Mouse (Mus musculus) T-cell, adult 66 days (primary cell): ENCODE data around the gene Krtap3-3. TPM values are rescaled to one million over a fixed set of nuclear protein-coding genes. Genes with fewer than 3 reads are reported as not detected.

Experiments used
- total RNA-seq, 2 experiments: library from RNA; stranded (reverse); gene quantifications; 3 replicates in 1 of 2; 4 replicates in 1 of 2; pipeline ENCODE4 v1.2.4; 2023

The Krtap3-3 gene
- not detected for total RNA-seq

DNA sequence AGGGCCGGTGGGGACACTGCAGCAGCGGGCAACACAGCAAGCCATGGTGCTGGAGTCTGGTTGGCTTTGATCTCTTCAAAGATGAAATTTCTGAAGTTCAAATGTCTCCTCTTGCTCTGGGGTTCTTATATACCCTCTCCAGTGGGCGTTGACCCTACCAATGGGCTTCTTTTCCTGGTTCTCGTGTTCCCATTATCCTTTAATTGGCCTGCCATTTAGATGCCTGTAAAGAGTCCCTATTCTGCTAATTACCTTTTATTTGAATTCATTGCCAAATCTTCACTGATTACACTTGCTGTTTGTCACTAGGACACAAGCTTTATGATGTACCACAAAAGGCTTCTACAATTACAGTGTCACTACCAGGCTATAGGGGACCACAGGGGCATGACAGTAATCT lies at the start of gene Krtap3-3:
Krtap3-3 (minus strand) TSS at position 101 of the 400 bp plus-strand sequence.

DNA sequence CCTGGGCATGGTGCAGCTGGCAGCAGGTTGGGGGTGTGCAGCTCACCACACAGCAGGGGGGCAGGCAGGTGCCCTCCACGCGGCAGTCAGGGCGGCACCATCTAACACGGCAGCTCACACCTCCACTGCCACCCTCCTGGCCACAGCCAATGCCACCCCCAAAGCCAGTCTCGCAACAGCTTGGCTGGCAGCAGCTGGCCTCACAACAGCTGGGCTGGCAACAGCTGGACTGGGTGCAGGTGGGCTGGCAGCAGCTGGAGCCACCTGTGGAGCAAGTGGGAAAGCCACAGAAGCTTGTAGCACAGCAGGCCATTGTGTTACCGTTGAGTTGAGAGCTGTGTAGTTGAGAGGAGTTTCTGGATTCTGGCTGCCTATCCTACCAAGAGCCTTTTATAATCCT lies 47.1 kb upstream of the Krtap3-3 start, which contains the start of gene Krtap9-3:
Krtap9-3 (minus strand) TSS at position 364 of the 400 bp plus-strand sequence.

DNA sequence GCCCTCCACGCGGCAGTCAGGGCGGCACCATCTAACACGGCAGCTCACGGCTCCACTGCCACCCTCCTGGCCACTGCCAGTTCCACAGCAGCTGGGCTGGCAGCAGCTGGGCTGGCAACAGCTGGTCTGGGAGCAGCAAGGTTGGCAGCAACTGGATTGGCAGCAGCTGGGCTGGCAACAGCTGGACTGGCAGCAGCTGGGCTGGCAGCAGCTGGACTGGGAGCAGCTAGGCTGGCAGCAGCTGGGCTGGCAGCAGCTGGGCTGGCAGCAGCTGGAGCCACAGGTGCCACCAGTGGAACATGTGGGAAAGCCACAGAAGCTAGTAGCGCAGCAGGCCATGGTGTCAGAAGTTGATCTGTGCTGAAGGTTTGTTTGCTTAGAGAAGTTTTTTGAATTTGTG lies 40.3 kb upstream of the Krtap3-3 start, which contains the start of gene Krtap1-3:
Krtap1-3 (minus strand) TSS at position 359 of the 400 bp plus-strand sequence.

DNA sequence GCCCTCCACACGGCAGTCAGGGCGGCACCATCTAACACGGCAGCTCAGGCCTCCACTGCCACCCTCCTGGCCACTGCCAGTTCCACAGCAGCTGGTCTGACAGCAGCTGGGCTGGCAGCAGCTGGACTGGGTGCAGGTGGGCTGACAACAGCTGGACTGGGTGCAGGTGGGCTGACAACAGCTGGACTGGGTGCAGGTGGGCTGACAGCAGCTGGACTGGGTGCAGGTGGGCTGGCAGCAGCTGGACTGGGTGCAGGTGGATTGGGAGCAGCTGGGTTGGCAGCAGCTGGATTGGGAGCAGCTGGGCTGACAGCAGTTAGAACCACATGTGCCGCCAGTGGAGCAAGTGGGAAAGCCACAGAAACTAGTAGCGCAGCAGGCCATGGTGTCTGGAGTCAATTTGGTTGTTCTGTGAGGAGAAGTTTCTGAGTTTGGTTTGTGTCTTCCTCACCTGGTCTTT lies 32.6 kb upstream of the Krtap3-3 start, which contains the start of gene Krtap1-4:
Krtap1-4 (minus strand) TSS at position 410 of the 460 bp plus-strand sequence.

DNA sequence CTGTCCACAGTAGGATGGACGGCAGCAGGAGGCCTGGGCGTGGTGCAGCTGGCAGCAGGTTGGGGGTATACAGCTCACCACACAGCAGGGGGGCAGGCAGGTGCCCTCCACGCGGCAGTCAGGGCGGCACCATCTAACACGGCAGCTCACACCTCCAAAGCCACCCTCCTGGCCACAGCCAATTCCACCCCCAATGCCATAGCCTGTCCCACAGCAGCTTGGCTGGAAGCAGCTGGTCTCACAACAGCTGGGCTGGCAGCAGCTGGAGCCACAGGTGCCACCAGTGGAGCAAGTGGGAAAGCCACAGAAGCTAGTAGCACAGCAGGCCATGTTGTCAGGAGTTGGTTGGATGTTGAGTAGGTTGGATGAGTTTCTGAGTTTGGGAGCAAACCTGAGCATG lies 30.0 kb upstream of the Krtap3-3 start, which contains the start of gene Krtap1-5:
Krtap1-5 (minus strand) TSS at position 381 of the 400 bp plus-strand sequence.

DNA sequence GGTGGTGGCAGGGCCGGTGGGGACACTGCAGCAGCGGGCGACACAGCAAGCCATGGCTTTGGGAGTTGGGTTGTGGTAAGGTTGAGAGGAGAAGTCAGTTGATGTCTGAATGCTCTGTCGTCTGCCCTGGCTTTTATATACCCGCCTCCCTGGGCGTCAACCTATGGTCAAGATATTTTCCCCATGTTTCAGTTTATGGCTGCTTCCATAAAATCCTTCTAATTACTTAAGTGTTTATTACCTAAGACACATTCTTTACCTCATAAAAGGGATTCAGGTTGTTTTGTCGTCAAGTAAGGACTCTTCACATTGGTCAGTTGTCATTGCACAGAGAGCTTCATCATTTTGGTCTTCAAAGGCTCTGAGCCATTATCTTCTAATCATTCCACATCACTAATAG lies 15.9 kb upstream of the Krtap3-3 start, which contains the start of gene Krtap3-1:
Krtap3-1 (minus strand) TSS at position 101 of the 400 bp plus-strand sequence.

DNA sequence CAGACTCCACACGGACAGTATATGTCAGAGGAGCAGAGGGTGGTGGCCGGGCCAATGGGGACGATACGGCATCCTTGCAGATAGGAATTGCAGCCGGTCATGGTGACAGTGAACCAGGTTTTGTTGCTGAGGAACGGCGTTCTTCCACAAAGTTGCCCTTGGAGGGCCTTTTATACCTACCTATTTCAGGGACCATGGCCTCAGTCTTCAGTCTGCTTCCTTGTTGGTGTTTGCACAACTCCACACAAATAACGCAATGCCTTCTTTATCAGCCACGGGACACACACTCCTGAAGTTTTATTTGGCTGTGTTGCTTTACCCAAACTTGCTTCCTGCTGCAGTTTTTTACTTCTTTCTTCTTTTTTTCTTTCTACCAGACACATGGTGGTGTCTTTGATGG lies 8.7 kb upstream of the Krtap3-3 start, which contains the start of gene Gm11939:
Gm11939 (minus strand) TSS at position 101 of the 400 bp plus-strand sequence.

DNA sequence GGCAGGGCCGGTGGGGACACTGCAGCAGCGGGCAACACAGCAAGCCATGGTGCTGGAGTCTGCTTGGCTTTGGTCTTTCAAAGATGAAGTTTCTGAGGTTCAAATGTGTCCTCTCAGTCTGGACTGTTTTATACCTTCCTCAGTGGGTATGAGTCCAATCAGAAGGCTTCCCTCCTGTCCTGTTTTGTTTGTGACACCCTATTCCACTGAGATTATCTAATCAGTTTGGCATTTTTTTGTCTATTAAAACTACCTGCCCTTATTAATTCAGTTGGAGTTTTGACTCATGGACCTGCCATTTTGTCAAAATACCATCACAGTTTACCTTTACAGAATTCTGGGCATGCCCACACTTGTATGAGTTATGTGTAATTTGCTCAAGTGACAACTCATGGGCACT lies 6.1 kb upstream of the Krtap3-3 start, which contains the start of gene Krtap3-2:
Krtap3-2 (minus strand) TSS at position 101 of the 400 bp plus-strand sequence.

DNA sequence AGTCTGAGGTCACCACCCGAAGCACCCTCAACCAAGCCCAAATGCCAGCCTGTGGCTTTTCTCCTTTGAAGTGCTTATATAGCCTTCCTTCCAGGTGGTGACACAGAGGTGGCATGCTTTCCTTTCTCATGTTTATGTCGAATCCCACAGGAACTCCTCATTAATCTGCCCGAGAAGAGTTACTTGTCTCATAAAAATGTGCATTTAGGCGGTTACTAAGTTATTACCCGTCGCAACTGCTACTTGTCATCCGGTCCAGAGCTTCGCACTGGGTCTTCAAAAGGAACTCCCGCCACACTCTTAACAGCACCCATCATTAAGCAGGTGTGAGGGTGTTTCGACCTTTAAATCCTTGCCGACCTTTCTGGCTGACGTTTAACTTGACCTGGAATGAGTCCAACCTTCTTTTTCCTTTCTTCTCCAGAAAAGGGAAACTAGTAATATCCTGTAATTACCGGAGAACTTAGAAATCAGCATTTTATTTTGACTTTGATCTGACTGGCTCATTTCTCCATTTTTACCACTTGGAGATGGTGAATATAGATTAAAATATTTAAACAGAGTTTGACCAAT lies 29.3 kb downstream of the Krtap3-3 start, which contains the start of gene Krt39:
Krt39 (minus strand) TSS at position 51 of the 573 bp plus-strand sequence.

Other genes with a start within 250 kb of the Krtap3-3 start
- gene Krt25, start 227.9 kb downstream of the Krtap3-3 start, total RNA-seq, result not detected
- gene Krt26, start 212.9 kb downstream of the Krtap3-3 start, total RNA-seq, result not detected
- not detected for gene Krt27, start 199.8 kb downstream of the Krtap3-3 start, total RNA-seq
- not detected for gene Krt28, start 176.0 kb downstream of the Krtap3-3 start, total RNA-seq
- 1 to 10 TPM; 4.7 to 5.7 TPM for gene Krt10, start 161.5 kb downstream of the Krtap3-3 start, total RNA-seq
- not detected for gene Krt12, start 128.6 kb downstream of the Krtap3-3 start, total RNA-seq
- not detected for gene Krt20, start 112.7 kb downstream of the Krtap3-3 start, total RNA-seq
- not detected for gene Krt23, start 57.7 kb downstream of the Krtap3-3 start, total RNA-seq
- gene Krt39, start 29.5 kb downstream of the Krtap3-3 start, total RNA-seq, result not detected
- gene Krt40, start 7.7 kb downstream of the Krtap3-3 start, total RNA-seq, result not detected
- gene Krtap3-2, start 6.0 kb upstream of the Krtap3-3 start, total RNA-seq, result not detected
- gene Gm11939, start 8.6 kb upstream of the Krtap3-3 start, total RNA-seq, result not detected
- not detected for gene Krtap3-1, start 15.8 kb upstream of the Krtap3-3 start, total RNA-seq
- gene Krtap1-5, start 30.2 kb upstream of the Krtap3-3 start, total RNA-seq, result not detected
- not detected for gene Krtap1-4, start 32.8 kb upstream of the Krtap3-3 start, total RNA-seq
- not detected for gene Krtap1-3, start 40.5 kb upstream of the Krtap3-3 start, total RNA-seq
- not detected for gene Krtap9-3, start 47.2 kb upstream of the Krtap3-3 start, total RNA-seq
- not detected for gene Gm11938, start 52.4 kb upstream of the Krtap3-3 start, total RNA-seq
- gene Gm11937, start 59.3 kb upstream of the Krtap3-3 start, total RNA-seq, result not detected
- not detected for gene Krtap2-4, start 64.0 kb upstream of the Krtap3-3 start, total RNA-seq
- gene Gm11562, start 69.6 kb upstream of the Krtap3-3 start, total RNA-seq, result not detected
- gene Krtap4-1, start 77.4 kb upstream of the Krtap3-3 start, total RNA-seq, result not detected
- not detected for gene Krtap4-2, start 84.2 kb upstream of the Krtap3-3 start, total RNA-seq
- not detected for gene Krtap4-7, start 93.2 kb upstream of the Krtap3-3 start, total RNA-seq
- not detected for gene Gm11555, start 99.4 kb upstream of the Krtap3-3 start, total RNA-seq
- not detected for gene Gm11563, start 108.1 kb upstream of the Krtap3-3 start, total RNA-seq
- gene Krtap4-6, start 115.1 kb upstream of the Krtap3-3 start, total RNA-seq, result not detected
- not detected for gene Gm14190, start 139.9 kb upstream of the Krtap3-3 start, total RNA-seq
- not detected for gene Gm14180, start 183.4 kb upstream of the Krtap3-3 start, total RNA-seq
- not detected for gene Gm11595, start 222.0 kb upstream of the Krtap3-3 start, total RNA-seq
- gene Krtap4-8, start 229.8 kb upstream of the Krtap3-3 start, total RNA-seq, result not detected
- gene Krtap4-9, start 234.3 kb upstream of the Krtap3-3 start, total RNA-seq, result not detected
- gene Gm11596, start 242.6 kb upstream of the Krtap3-3 start, total RNA-seq, result not detected
- not detected for gene Gm11569, start 248.1 kb upstream of the Krtap3-3 start, total RNA-seq